Mouse (Mus musculus) frontal cortex, postnatal 10 days (tissue): ENCODE measurements at regions not wholly inside any gene's neighbourhood (a gene's known extent, or its start where the extent isn't known, plus 50 kb on each side); places are given as distances from the start of the nearest gene placed in this dataset.
"Not testable (repeated sequence)": the region's sequence is repeated elsewhere in the genome, so short reads cannot be mapped to it uniquely, and the experiment has no call there.

Experiments used
- DNase-seq, 2 experiments: peaks; one replicate each; pipeline ENCODE4 v3.0.0; 2022; ENCODE audit warnings: low spot score in 2 of 2, mixed read lengths in 1 of 2

DNA sequence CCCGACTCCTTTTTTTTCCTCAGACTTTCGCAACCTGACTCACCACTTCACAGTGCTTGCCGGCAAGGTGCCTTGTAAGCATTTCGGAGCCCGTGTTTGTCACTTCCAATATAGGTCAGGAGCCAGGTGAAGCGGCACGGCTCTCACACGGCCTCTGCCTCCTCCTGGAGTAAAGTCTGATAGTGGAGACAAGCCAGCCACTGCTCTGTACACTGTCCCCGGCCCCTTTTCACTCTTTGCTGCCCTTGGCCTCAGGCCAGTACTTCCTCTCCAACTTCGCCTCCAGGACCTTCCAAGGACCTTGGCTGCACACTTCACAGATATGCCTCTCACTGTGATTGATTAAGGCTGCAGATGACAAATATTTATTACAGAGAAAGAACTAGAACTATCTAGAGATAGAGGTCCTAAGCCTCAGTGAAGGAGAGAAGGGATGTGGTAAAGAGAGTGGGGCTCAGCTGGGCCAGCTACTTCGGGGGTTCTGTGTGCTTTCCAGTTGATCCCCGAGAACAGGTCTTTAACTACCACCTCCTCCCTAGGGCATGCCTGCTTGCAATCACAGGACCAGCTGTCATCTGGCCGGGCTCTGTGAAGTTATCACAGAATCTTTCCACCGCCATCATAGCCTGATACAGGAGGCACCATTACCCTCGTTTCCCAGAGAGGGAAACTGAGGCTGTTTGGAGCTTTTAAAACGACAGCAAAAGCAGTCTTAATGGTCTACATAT is 204.2 kb downstream of the Trim29 start:
- no peak for DNase-seq

DNA sequence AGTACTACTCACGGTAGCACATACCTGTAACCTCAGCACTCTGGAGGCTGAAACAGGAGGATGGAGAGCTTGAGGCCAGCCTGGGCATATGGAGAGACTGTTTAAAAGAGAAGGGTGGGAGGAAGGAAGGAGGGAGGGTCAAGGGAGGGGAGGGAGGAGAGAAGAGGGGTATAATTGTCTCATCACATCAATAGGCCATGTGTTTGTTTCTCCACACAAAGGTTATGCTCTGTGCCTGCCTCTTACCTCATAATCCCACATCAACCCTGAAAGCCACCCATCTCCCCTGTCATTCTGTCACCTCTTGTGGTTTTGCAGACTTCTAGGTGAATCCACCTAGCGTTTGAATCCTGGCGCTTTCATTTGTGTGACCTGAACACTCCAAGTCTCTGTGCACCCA is 210.3 kb downstream of the Trim29 start:
- DNase-seq: no peak

DNA sequence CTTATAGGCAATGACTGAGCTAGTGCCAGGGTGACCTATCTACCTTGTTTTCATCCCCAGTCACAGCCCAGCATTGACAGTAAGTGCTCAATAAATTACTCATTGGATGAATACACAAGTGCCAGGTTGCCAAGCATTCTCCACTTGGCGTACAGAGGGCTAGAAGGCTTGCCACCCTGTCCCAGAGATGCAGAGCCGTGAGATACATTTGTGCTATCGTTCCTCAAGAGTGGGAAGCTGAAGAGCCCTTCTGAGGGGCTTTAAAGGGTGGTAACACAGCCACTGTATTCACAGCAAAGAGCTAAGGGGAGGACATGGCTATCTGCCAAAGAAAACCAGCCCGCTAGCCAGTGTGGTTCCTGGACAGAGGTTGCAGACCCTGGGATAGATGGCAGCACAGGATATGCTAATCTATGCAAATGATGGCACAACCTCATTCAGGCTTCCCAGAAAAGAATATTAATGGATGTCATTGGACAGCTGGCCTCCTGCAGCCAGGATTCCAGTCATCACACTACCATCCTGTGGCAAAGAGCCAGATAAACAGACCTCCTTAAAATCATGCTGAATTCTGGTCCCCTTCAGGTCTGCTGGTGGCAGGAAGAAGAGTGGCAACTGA is 214.4 kb downstream of the Trim29 start:
- no peak for DNase-seq

- peak in 1 of 2 experiments; percentile 20 for DNase-seq
These were observed 211.6 kb upstream of the Nectin1 start for GRCm38 (mm10) chr9:43532187-43532586.

DNA sequence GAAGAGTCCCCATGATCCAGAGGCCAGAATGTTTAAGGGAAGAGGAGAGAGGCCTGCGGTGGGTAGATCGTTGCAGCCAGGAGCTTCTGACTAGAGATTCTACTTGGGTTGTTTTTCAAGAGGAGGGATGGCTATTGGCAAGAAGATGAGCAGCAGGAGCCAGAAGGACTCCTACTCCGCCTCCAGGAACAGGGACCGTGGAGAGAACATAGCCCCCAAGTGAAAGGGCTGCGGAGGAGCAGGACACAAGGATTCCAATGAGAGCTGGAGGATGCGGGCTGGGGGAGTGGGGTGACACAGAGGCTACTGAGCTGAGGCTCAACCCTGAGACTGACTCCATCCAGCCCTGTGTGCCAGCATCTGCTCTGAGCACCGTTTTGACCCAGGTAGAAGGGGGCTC is 207.8 kb upstream of the Nectin1 start:
- no peak for DNase-seq

- DNase-seq: peak in 1 of 2 experiments; percentile 22
These were observed 206.7 kb upstream of the Nectin1 start for GRCm38 (mm10) chr9:43537121-43537520.

DNA sequence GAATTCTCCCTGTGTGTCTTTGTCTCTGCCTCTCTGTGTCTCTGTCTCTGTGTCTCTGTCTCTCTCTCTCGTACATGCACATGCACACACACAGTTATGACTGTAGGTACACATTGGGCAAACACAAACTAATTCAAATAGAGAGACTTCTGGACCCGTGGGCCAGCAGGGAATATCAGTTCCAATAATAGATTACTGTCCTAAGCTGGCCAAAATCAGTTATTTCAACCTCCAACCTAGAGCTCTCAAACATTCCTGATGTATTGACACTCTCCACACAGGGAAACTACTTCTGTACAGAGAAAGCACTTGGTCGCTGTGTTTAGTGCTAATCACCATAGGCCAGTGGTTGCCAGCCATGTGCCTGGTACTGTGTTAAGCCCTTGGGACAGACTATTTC is 203.7 kb upstream of the Nectin1 start:
- no peak for DNase-seq

DNA sequence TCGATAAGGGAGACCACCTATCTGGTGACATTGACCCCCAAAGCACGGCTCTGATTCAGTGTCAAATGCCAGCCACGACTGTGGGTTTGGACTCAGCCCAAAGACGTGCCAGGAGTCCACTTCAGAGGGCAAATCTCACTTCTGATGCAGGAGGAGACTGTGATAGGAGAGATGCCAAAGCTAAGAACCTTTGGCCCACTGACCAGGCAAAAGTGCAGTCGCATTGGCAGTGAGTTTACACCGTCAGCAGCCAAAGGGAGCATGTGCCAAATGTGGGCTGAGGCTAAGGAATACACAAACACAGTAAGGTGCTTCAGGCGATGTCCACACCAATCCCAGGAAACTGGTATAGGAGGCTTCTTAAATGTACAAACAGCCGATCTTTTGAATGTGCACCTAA is 202.6 kb upstream of the Nectin1 start:
- DNase-seq: no peak

DNA sequence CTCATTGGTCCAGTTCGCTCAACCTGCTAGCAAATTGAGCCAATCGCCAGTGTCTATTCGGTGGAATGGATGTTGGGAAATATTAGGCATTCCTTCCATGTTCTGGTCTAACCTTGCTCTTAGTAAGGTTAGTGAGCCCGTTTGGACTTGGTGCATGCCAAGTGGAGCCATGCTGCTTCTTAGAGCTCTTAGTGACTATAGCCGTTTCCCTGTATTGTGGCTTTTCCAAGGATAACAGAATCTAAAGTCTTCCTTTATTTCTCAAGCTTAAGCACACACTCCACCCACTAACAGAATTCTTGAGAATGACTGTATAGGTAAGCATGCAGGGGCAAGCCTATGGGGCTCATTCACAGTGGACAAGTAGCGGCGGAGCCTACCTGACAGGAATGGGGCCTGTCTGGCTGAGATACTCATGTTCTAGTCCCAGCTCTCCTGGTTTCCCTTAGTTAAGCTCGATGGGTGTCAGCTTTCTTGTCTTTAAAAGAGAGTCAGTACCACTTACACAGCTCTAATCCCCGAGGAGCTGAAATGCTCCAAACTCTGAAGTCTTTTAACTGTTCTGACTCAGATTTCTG is 201.6 kb upstream of the Nectin1 start:
- no peak for DNase-seq

DNA sequence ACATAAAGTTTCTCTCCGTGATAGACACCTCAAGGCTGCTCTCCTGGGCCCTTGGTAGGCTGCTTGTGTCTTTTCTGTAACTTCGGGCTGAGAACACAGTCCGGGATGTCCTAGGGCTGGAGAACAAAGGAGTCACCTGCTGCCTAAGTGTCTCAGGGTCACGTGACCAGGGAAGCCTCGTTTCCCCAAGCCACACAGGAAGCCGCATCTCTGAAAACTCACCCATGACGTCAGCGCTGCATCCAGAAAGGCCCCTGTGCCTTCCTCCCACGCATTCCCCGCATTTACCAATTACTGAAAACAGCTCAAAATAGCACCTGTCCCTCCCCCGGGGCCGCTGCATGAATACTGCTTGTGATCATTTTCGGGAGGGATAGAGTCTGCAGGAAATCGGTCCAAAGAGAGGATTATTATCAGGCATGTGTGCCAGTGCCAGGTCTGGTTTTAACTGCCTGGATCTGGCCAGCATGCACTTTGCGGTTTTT is 198.7 kb upstream of the Nectin1 start:
- peak; percentile 55 to 60 for DNase-seq

DNA sequence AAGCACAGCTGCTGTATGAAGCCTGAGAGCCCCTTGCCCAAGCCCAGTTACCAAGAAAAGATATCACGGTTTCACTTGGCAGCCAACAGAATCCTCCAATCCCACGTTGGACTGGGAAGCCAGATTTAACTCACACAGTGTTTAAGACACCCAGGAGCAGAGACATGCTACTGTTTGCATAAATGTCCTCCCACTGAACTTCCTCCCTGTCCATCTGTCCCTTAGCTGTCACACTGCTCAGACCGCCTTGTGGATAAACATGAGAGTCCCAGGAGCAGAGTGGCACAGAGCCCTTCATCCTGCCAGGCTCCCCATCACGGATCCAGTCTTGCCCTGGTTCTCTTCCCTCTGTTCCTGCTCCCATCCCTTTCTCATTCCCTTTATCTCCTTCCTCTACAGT is 194.9 kb upstream of the Nectin1 start:
- peak in 1 of 2 experiments; percentile 18 for DNase-seq

DNA sequence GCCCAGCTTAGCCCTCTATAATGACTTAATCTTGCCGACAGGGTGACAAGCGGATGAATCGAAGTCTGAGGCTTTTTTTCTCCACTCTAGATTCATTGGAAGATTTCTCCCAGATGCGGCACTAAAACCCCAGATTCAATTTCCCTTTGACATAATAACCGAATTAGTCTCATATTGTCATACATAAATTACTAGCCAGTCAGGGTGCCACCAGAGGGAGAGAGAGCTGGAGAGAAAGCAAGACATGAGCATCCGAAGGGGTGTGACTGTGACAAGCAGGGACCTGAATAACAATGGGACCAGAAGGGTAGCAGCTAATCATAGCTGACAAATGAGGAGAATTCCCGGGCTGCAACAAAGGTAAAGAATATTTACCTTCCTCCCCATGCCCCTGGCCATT is 194.5 kb upstream of the Nectin1 start:
- DNase-seq: no peak

- DNase-seq: not testable (repeated sequence)
These were observed 191.0 kb upstream of the Nectin1 start for GRCm38 (mm10) chr9:43552758-43553157.

DNA sequence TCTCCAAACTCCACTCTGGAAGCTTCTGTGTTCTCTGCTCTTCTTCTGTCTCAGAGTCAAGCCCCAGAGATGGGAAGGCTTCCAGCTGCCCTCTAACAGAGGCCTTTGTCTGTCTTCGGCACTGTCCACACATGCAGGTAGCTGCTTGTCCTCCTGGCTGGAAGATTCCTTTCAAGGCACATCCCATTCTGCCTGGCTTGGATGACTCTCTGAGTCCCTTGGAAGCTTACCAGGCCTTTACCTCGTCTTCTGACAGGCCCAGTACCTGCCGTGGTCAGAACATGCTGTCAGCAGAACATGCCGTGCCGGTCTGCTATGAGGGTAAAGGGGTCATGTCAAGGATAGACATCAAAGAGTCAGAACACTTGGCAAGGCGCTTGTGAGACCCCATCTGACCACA is 181.8 kb upstream of the Nectin1 start:
- DNase-seq: no peak

DNA sequence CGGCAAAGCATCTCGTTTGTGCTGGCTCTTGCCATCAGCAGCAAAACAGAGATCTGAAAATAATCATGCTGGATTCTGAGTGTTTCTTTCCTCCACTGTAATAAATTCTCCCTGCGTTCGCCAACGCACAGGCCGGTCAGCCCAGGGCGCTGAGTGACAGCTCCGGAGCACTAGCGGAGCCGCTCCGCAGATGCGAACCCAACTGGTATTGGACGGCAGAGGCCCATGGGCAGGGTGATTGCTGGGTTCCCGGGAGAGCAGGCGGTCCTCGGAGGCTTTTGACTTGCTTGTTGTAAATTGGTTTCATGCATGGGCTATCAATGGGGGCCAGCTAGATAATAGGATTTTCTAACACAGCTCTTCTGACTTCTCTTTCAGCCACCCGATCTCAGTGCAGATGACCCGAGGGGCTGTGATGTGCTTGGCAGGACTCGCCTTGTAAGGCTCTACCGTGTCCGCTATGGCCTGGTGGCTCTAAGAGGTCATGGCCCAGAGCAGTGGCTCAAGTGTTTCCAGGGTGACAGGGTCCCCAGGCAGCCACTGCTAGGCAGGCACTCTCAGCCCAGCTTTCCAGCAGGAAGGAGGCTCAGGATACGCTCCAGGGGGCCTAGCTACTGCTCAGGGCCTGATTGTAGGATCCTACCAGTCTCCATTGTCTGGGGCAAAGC is 179.4 kb upstream of the Nectin1 start:
- DNase-seq: no peak

DNA sequence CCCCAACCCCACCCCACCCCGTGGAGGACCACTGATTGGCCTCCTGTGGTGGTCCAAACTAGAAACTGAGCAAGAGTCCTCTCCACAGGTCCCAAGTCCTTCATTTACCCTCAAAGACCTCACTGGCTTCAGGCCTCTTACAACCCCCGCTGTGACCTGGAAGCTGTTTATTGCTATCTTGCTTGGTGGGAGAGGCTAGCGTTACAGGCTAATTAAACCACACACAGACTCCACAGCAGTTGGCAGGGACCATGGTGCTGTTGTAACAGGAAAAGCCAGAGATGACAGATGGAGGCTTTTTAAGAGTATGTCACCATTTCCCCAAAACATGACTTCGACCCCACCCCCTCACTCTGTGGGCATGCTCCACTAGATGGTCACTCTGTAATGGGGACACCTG is 174.9 kb upstream of the Nectin1 start:
- no peak for DNase-seq

- no peak for DNase-seq
These were observed 172.7 kb upstream of the Nectin1 start for GRCm38 (mm10) chr9:43571086-43571485.

DNA sequence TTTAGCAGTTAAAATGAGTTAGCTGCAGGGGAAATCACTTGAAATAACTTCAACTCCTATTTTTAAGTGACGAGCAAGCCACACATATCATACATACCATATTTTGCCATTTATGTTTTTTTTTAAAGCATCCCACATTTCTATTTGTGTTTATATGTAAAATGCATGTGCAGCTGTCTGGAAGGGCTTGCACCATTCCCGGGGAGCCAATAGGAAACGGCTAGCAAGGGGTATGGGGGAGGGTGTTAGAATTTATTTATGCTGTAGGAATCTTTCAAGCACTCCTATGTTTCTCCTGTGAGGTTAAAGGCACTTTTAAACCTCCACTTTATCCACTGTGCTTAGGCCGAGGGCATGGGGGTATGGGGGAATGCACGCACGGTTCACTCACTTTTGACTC is 168.1 kb upstream of the Nectin1 start:
- DNase-seq: no peak

- DNase-seq: no peak
These were observed 163.1 kb upstream of the Nectin1 start for GRCm38 (mm10) chr9:43580653-43581052.

DNA sequence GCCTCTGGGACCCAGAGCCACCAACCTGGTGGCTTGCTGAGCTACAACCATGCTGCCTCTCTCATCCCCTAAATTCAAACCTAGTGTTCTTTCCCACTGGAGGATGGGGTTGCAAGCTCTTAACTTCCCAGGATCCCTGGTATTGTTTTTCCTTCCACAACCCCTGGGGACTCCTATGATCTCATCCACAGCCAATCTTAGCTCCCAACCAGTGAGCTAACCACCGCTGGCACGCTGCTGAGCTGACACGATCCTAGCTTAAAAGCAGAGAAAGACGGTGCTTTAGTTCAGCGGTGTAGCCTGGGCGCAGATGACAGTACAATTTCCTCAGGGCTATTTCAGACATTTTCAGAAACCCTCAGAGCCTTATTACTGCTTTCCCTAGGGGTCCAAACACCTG is 158.2 kb upstream of the Nectin1 start:
- DNase-seq: no peak

- peak; percentile 36 to 72 for DNase-seq
These were observed 150.5 kb upstream of the Nectin1 start for GRCm38 (mm10) chr9:43593236-43593635.

GRCm38 (mm10) chr9:43594814-43595213 is 149.0 kb upstream of the Nectin1 start:
- no peak for DNase-seq

DNA sequence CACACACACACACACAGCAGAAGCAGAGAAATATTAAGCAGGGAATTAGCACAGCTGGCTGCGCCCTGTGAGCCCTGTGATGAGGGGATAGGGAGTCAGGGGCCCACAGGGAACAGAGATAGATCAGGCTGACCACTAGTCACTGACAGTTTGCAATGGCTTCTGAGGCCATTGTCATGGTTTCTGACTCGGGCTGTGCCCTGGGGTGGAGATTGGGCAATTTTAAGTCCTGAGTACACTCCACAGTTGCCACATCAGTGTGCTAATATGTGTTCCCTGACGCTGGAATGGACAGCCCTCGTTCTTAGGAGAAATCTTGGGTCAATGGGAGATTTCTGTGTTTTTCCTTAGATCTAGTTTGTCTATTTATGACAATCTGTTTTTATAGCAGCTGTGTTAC is 148.3 kb upstream of the Nectin1 start:
- no peak for DNase-seq
